Mouse (Mus musculus): ENCODE data around the gene Efhd2. TPM values are rescaled to one million over a fixed set of nuclear protein-coding genes. Genes with fewer than 3 reads are reported as not detected.

Gene Efhd2
- total and polyA plus RNA-seq, 3 experiments, result 19.4 to 33.0 (median 21.2) TPM

GRCm38 (mm10) chr4:141871333-141871725 is 3.4 kb downstream of the Efhd2 start:
- H3K4me1 ChIP-seq (ENCODE audit: control insufficient read depth, insufficient read depth, low read length), result peaks cover 12% of the 10 kb centered on the region
- no peak overlapping the region; the same call in 1 of the 2 replicates for H3K4me3 ChIP-seq
- H3K79me2 ChIP-seq (replicated peaks; ENCODE audit: control insufficient read depth, insufficient read depth, low read length), result no peaks in the 10 kb centered on the region; the same call in 1 of the 2 replicates
- H3K27ac ChIP-seq, result peak overlapping the region; percentile 72
- intact Hi-C loops (cut with DNase I), result loop anchor here (5.0 kb wide), 1 partner anchor 86 kb away; no protein-coding TSS in a partner anchor
- H3K27me3 ChIP-seq (ENCODE audit: control insufficient read depth, insufficient read depth, low read length), result no peaks in the 10 kb centered on the region
- WGBS, result 86% methylated on average over 3 of the region's 3 CpGs
- no peak for DNase-seq
- H3K9ac ChIP-seq (ENCODE audit: low read depth, low read length), result no peak overlapping the region
- TF ChIP-seq POLR2A (IDR thresholded peaks at IDR 0.05; ENCODE audit: insufficient read depth, low read depth, low read length) (no peak), CTCF (IDR thresholded peaks at IDR 0.05) (no peak), EP300 (IDR thresholded peaks at IDR 0.05; ENCODE audit: insufficient read depth, low read depth, low read length) (no peak)
- no peaks in the 10 kb centered on the region for H3K36me3 ChIP-seq (ENCODE audit: control insufficient read depth, insufficient read depth, low read length)

GRCm38 (mm10) chr4:141870666-141871332 is 3.9 kb downstream of the Efhd2 start:
- 64% methylated on average over 11 of the region's 11 CpGs for WGBS
- peak overlapping the region; percentile 72; the same call in 1 of the 2 replicates for H3K27ac ChIP-seq
- no peaks in the 10 kb centered on the region for H3K27me3 ChIP-seq (ENCODE audit: control insufficient read depth, insufficient read depth, low read length)
- H3K9ac ChIP-seq (ENCODE audit: low read depth, low read length), result no peak overlapping the region
- H3K36me3 ChIP-seq (ENCODE audit: control insufficient read depth, insufficient read depth, low read length), result no peaks in the 10 kb centered on the region
- TF ChIP-seq CTCF (IDR thresholded peaks at IDR 0.05) (no peak), POLR2A (IDR thresholded peaks at IDR 0.05; ENCODE audit: insufficient read depth, low read depth, low read length) (0 out of 2 replicates have a peak, but pooled peaks have one; percentile 29)
- no peaks in the 10 kb centered on the region; the same call in 1 of the 2 replicates for H3K79me2 ChIP-seq (replicated peaks; ENCODE audit: control insufficient read depth, insufficient read depth, low read length)
- H3K4me3 ChIP-seq, result no peak overlapping the region
- DNase-seq, result peak in 1 of 2 experiments; percentile 76
- intact Hi-C loops (cut with DNase I), result loop anchor here (5.0 kb wide), 1 partner anchor 87 kb away; no protein-coding TSS in a partner anchor
- H3K4me1 ChIP-seq (ENCODE audit: control insufficient read depth, insufficient read depth, low read length), result peaks cover 12% of the 10 kb centered on the region

- Histone ChIP-seq H3K9ac (ENCODE audit: low read depth, low read length) (no peak overlapping the region), H3K27me3 (ENCODE audit: control insufficient read depth, insufficient read depth, low read length) (no peaks in the 10 kb centered on the region), H3K4me3 (no peak overlapping the region), H3K36me3 (ENCODE audit: control insufficient read depth, insufficient read depth, low read length) (no peaks in the 10 kb centered on the region), H3K79me2 (replicated peaks; ENCODE audit: control insufficient read depth, insufficient read depth, low read length) (no peaks in the 10 kb centered on the region; the same call in 1 of the 2 replicates), H3K4me1 (ENCODE audit: control insufficient read depth, insufficient read depth, low read length) (peaks cover 14% of the 10 kb centered on the region), H3K27ac (no peak overlapping the region; the same call in 1 of the 2 replicates)
- no peak for TF ChIP-seq CTCF (IDR thresholded peaks at IDR 0.05)
- no peak for TF ChIP-seq EP300 (IDR thresholded peaks at IDR 0.05; ENCODE audit: insufficient read depth, low read depth, low read length)
- DNase-seq, result no peak
- intact Hi-C loops (cut with DNase I), result loop anchor here (5.0 kb wide), 1 partner anchor 88 kb away; no protein-coding TSS in a partner anchor
- WGBS, result 43% methylated on average over 5 of the region's 5 CpGs
These were observed 5.1 kb downstream of the Efhd2 start for GRCm38 (mm10) chr4:141869436-141870215.

GRCm38 (mm10) chr4:141868051-141868450 is 6.7 kb downstream of the Efhd2 start:
- no peaks in the 10 kb centered on the region for H3K36me3 ChIP-seq (ENCODE audit: control insufficient read depth, insufficient read depth, low read length)
- peak overlapping the region; percentile 42; the same call in 1 of the 2 replicates for H3K27ac ChIP-seq
- no peak for DNase-seq
- intact Hi-C loops (cut with DNase I), result no loop called here
- no peak overlapping the region for H3K4me3 ChIP-seq
- no peaks in the 10 kb centered on the region for H3K79me2 ChIP-seq (replicated peaks; ENCODE audit: control insufficient read depth, insufficient read depth, low read length)
- H3K4me1 ChIP-seq (ENCODE audit: control insufficient read depth, insufficient read depth, low read length), result peaks cover 13% of the 10 kb centered on the region
- TF ChIP-seq POLR2A (IDR thresholded peaks at IDR 0.05; ENCODE audit: insufficient read depth, low read depth, low read length) (no peak), EP300 (IDR thresholded peaks at IDR 0.05; ENCODE audit: insufficient read depth, low read depth, low read length) (no peak), CTCF (IDR thresholded peaks at IDR 0.05) (no peak)
- no peaks in the 10 kb centered on the region for H3K27me3 ChIP-seq (ENCODE audit: control insufficient read depth, insufficient read depth, low read length)
- WGBS, result 82% methylated on average over 10 of the region's 10 CpGs
- no peak overlapping the region for H3K9ac ChIP-seq (ENCODE audit: low read depth, low read length)

GRCm38 (mm10) chr4:141867498-141867897 is 7.2 kb downstream of the Efhd2 start:
- Histone ChIP-seq H3K27ac (peak overlapping the region; percentile 42; the same call in 1 of the 2 replicates), H3K9ac (ENCODE audit: low read depth, low read length) (no peak overlapping the region), H3K4me3 (no peak overlapping the region)

More at GRCm38 (mm10) chr4:141867498-141867897, 7.2 kb downstream of the Efhd2 start:
- Histone ChIP-seq H3K27me3 (ENCODE audit: control insufficient read depth, insufficient read depth, low read length) (no peaks in the 10 kb centered on the region), H3K36me3 (ENCODE audit: control insufficient read depth, insufficient read depth, low read length) (no peaks in the 10 kb centered on the region), H3K4me1 (ENCODE audit: control insufficient read depth, insufficient read depth, low read length) (peaks cover 14% of the 10 kb centered on the region), H3K79me2 (replicated peaks; ENCODE audit: control insufficient read depth, insufficient read depth, low read length) (no peaks in the 10 kb centered on the region)
- 30% methylated on average over 4 of the region's 4 CpGs for WGBS
- no peak for TF ChIP-seq POLR2A (IDR thresholded peaks at IDR 0.05; ENCODE audit: insufficient read depth, low read depth, low read length)
- TF ChIP-seq CTCF (IDR thresholded peaks at IDR 0.05), result no peak
- no peak for TF ChIP-seq EP300 (IDR thresholded peaks at IDR 0.05; ENCODE audit: insufficient read depth, low read depth, low read length)
- peak in 1 of 2 experiments; percentile 71 for DNase-seq
- intact Hi-C loops (cut with DNase I), result no loop called here

Data from heart, adult 2 months (tissue).